In genomic region chr7:91173560-91173959, GRCm38 (mm10) we compare ENCODE assay signal across 15 mouse cellular contexts.
"Had no signal": no experiment of that assay in that cellular context is flagged by ENCODE, and none has a peak within 500 bp of the region (broad histone marks: within the 10 kb centered on the region; RNA-seq: fewer than 3 reads in every experiment).

No protein-coding gene starts in this region.

- DNase-seq: retina, postnatal 1 day; right cerebral cortex, adult 18-20 months; right cerebral cortex, postnatal 14 days; right cerebral cortex, postnatal 25 days; right cerebral cortex, postnatal 4 days; spleen, adult 18-20 months; thymus, adult 18-20 months; thymus, adult 2 months; thymus, postnatal 14 days; thymus, postnatal 25 days; thymus, postnatal 36 days; thymus, postnatal 4 days had no signal

- H3K36me3 ChIP-seq: neural tube, embryonic 12.5 days; stomach, embryonic 15.5 days had no signal

- H3K4me3 ChIP-seq: neural tube, embryonic 12.5 days; stomach, embryonic 15.5 days had no signal

- H3K27ac ChIP-seq: neural tube, embryonic 12.5 days; stomach, embryonic 15.5 days; stomach, postnatal 0 days had no signal

- H3K4me2 ChIP-seq: neural tube, embryonic 12.5 days; stomach, embryonic 15.5 days had no signal

- H3K27me3 ChIP-seq: neural tube, embryonic 12.5 days; stomach, embryonic 15.5 days had no signal

- H3K9me3 ChIP-seq: neural tube, embryonic 12.5 days; stomach, embryonic 15.5 days had no signal

- H3K9ac ChIP-seq: neural tube, embryonic 12.5 days; stomach, embryonic 15.5 days had no signal

- H3K4me1 ChIP-seq: neural tube, embryonic 12.5 days; stomach, embryonic 15.5 days had no signal
